Mouse (Mus musculus) left cerebral cortex, adult 18-20 months (tissue): ENCODE data around the gene Gm49403. TPM values are rescaled to one million over a fixed set of nuclear protein-coding genes. Genes with fewer than 3 reads are reported as not detected.
"Not testable (repeated sequence)": the region's sequence is repeated elsewhere in the genome, so short reads cannot be mapped to it uniquely, and the experiment has no call there.

Experiments used
- DNase-seq, 2 experiments: peaks; one replicate each; pipeline ENCODE4 v3.0.0; 2021 to 2022; ENCODE audit warnings: low spot score in 2 of 2, mixed read lengths in 1 of 2
- long read RNA-seq, 2 experiments: library from polyadenylated mRNA; stranded (forward); transcript quantifications; one replicate each; pipeline ENCODE4 v2.0.0; 2021
- total RNA-seq, 2 experiments: library from RNA; stranded (reverse); gene quantifications; 2 replicates each; pipeline ENCODE4 v1.2.3; 2021

The Gm49403 gene
- total RNA-seq: not detected
- long read RNA-seq, experiment 1: 0 reads
- long read RNA-seq, experiment 2: 0 reads

DNA sequence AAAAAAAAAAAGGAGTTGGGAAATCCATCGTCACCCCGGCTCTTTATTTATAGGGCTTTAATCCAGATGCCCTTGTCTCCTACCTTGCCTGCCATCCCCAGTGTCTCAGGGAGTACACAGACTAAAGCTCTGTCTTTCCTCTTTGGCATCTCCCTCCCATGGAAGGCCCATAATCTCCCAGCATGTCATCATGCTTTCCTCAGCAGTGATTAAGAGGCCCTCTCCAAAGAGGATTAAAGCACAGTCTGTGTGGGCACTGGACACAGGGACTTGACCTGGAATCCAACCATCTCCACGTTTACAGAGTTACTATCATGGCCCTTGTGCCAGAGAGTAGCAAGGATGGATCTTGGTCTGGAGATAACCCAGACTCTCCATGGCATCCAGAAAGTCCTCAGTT is at the start of gene Gm49403, which contains the start of gene Lbhd1:
TSS of gene Gm49403 (plus strand) at position 315 of the 400 bp plus-strand sequence.
TSS of gene Lbhd1 (plus strand) at position 117 of the 400 bp plus-strand sequence.
- DNase-seq: no peak

DNA sequence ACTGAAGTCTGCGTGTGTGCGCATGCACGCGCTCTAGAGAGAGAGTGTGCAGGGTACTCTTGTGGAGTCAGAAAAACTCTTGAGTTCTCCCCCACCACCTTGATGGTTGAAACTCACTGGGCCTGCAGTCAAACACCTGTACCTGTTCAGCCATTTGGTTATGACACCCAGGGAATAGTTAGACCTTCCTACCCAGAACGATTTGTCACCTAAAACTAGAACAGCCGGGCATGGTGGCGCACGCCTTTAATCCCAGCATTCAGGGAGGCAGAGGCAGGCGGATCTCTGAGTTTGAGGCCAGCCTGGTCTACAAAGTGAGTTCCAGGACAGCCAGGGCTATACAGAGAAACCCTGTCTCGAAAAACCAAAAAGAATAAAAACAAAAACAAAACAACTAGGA is 47.4 kb upstream of the Gm49403 start:
- DNase-seq: not testable (repeated sequence)

DNA sequence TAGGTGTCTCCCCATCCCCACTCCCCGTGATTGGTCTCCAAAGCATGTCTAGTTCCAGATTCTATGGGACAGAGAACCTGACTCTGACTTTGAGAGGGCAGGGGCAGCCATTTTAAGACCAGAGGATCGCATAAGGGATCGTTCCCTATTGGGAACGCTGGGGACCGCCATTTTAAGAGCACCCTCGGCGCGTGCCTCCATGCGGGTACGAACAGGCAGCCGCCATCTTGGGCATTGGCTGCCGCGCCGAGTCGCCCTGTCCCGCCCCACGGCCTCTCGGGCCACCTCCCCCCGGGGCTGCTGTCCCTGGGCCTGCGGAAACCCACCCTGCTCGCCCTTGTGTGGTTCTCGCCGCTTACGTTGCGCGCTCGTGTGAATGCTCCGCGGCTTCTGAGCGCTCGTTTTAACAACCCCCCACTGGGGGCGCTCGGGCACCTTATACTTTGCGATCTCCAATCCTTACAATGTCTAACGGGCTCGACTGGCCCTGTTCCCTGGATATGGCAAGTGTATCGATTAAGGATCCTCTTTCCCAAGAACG is 46.4 kb upstream of the Gm49403 start, which contains the start of gene Bscl2:
TSS of gene Bscl2 (plus strand) at position 217 of the 541 bp plus-strand sequence.
- peak; percentile 81 to 87 for DNase-seq

DNA sequence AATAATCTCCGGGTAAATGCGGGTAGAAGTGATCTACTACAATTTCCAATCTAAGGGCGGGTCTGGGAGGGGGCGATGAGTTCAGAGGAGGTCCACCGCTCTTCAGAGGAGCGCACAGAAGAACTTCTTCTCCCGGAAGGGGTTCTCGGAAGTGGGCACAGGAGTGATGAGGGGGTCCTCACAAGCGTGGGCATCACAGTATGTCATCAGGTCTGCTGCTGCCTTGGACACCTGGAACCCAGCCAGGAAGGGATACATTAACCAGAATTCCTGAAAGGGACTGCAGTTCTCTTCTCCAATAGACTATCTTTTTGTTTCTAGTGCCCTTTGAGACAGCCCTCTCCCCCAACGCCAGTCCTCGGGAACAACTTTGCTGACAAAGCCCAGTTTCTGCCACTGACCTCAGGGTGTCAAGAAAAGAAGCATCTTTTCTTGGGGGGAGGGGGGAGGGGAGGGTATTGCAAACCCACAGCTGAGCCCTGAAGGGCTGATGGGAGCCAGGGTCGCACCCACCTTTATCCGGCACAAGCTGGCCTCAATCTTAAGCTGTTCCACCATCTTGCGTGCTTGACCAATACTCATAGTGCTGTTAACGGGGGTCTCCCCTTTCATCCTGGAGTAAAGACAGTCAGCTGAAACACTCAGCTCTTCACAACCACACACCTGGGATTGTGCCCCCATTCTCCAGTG is 45.5 kb upstream of the Gm49403 start:
- peak; percentile 46 to 47 for DNase-seq

DNA sequence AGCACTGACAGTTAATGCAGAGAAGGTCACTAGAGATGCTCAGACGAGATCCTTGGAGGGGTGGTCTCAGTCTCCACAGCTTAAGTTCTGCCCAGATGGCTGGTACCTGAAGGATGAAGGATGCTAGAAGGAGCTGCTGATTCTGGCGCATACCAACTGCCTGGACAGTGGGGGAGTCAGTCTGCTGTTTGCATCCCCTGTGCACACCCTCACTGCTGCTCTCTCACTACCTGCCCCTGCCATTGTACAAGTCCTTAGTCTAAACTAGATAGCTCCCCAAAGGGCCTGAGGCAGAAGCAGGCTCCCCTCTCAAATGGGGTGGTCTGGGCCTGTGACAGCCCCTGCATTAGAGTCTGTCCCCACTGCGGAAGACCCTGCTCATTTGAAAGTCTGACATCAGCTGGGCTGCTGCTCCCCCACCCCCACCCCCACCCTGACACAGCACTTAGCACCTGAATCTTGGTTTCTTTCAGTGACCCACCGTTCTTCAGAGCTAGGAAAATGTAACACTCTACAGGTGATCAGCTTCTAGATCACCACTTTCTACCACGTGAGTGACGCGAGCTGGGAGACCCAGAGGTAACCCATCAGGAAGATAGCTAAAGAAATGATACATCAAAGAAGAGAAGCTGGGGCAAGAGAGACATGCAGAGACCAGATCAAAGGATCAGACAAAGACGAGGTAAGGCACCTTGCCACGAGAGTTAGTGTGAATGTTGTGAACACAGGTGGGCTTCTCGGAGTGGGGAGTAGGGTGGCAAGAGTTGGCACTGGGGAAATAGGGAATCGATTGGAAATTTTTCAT is 44.4 kb upstream of the Gm49403 start, which contains the start of gene Gng3:
TSS of gene Gng3 (minus strand) at position 92 of the 805 bp plus-strand sequence.
- peak; percentile 80 to 86 for DNase-seq

DNA sequence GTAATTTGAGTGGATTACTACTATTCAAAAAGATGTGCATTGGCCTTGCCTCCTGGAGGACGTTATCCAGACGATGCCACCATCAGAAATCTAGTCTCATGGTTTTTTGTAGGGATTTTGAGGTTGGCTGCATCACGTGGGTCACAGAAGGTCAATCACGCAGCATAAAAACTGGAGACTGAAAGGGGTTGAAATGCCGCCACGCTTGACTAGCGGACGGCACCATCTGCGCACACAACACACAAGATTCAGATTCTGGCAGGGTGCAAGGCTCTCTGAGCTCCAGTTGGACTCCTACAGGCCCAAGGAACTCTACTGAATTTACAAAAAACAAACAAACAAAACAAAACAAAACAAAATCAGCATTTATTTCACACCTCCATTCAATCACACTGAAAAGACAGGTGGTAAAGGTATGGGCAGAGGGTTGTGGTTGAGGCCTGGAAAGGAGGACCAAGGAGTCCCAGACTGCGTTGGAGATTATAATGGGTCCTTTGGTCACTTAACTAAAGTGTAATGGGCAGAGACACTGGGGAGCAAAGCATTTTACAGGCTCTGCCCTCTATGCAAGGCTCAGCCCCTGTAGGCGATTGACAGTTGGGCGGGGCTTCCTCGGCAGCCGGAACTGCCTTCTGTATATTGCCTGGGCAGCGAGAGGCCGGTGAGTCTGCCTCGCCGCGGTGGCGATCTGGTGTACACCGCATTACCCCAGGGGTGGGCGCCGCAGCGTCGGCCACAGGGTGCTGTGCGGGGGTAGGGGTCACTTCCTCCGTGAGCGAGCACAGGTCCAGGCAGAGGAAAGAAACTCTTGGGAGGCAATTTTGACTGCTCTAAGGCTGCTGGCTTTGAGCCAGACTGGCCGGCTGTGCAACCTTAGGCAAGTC is 43.6 kb upstream of the Gm49403 start:
- DNase-seq: peak; percentile 64 to 77

DNA sequence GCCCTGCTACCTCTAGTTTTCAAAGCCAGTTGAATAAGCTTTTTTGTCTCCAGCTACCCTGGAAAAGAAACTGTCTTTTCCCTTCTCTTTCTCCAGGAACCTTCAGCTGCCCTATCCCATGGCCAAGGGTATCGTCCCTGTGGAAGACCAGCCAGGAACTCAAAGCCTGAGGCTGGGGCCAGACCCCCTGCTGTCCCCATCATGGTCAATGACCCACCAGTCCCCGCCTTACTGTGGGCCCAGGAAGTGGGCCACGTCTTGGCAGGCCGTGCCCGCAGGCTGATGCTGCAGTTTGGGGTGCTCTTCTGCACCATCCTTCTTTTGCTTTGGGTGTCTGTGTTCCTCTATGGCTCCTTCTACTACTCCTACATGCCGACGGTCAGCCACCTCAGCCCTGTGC is 42.7 kb upstream of the Gm49403 start:
- no peak for DNase-seq

DNA sequence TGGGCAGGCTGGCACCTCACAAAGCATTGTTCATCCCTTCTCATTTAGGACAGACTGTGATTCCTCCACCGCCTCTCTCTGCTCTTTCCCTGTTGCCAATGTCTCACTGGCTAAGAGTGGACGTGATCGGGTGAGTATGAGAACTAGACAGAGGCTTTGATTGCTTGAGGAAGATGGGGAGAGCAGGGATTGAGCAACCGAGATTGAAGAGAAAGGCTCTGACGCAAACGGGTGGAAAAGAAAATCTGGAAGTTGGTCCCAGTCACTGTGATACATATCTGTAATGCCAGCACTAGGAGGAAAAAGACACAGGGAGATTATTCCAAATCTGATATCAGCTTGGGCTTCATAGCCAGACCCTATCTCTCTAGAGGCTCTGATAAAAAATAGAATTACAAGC is 40.8 kb upstream of the Gm49403 start:
- DNase-seq: no peak

DNA sequence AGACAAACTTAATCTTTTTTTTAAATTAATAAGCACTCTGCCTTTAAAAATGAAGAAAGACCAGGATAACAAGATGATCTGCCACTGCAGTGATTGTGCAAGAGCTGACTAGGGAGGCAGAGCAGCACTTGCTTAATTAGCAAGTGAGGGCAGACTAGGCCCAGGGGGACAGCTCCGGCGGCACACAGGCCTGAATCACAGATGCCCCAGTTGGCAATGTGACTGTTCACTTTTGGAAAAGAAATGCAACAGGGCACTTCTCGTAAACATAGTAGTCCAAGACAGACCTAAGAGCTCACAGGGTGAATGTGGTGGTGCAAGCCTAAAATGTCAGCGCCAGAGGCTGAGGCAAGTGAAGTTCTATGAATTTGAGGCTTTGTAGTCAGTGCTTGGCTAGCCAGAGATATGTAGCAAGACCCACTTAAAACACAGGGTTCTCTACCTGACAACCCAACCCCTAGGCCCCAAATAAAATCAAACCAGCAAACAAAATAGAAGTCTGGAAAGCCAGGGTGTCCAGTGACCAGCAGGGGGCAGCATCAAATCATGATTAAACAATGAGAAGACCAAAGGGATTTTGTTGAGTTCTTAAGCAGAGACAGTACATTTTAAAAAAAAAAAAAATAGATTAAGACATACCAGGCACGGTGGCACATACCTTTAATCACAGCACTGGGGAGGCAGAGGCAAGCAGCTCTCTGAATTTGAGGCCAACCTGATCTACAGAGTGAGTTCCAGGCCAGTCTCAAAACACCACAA is 39.2 kb upstream of the Gm49403 start:
- DNase-seq: peak; percentile 76 to 88

DNA sequence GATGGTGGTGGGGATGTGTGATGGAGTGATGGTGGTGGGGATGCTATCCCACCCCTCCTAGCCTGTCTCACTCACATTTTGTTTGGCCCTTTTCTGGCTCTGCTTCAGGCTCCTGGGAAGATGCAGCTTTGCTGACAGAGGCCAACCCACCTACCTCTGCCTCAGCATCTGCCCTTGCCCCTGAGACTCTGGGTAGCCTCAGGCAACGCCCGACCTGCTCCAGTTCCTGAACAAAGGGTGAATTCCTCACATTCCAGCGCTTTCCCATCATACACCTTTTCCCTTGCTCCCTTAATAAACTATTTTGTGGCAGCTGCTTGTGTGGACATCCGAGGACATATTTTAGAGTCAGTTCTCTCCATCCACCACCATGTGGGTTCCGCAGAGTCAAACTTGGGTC is 35.4 kb upstream of the Gm49403 start:
- DNase-seq: no peak

DNA sequence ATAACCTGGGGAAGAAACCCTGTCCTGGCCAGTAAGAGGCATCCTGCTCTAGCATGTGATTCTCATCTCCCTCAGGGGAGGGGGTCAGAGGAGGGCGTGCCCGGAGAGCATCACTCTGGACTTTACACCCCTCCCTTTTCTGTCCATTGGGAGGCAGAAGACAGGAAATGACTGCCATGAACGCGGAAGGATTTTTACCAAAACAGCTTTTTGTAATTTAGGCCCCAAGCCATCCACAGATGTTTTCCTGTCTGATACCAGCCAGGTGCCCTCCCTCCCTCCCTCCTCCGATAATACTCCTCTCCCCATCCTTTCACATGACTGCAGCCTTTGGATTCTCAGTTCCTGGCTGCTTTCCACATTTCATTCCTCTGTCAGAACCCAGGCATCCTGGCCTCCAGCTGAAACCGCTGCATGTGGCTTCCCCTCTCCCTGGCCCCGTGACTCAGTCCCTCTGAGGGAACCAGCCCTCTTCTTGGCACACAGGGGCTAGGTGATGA is 33.3 kb upstream of the Gm49403 start, which contains the start of gene Lrrn4cl:
TSS of gene Lrrn4cl (plus strand) at position 367 of the 500 bp plus-strand sequence.
- no peak for DNase-seq

DNA sequence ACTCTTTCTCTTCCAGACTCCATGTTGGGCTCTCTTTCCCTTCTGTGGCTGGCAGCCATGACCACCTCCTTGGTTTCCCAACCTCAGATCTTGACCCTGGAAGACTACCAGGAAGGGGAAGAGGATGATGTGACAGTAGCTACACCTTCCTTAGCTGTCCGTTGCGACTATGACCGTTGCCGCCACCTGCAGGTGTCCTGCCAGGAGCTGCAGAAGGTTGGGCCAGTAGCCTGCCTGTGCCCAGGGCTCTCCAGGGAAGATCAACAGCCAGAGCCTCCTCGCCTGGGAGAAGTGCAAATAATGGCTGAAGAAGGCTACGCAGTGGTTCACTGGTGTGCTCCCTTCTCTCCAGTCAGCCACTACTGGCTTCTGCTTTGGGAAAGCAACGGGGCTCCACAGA is 32.1 kb upstream of the Gm49403 start:
- no peak for DNase-seq

DNA sequence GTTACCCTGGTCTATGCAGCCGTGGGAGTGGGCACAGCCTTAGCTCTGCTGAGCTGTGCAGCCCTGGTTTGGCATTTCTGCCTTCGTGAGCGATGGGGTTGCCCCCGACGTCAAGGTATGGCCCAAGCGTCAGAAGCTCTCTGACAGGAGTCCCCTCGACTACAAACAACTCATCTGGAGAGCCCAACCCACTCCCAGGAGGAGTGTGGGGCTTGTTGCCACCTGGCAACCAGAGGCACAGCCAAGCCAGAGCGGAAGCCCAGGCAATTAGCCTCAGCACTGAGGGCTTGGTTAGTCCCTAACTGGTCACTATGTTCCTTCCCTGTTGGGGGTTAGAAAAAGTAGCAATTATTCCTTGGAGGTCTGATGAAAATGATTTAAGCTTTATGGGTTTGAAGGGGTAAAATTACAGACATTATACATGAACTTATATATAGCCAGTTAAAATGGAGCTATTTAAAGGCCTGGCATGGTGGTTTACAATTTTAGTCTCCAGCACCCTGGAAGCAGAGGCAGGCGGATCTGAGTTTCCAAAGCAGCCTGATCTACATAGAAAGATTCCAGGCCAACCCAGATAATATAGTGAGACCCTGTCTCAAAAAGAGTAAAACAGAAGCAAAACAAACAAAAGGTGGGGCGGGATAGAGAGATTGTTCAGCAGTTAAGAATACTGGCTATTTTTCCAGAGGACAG is 31.3 kb upstream of the Gm49403 start:
- peak in 1 of 2 experiments; percentile 23 for DNase-seq

DNA sequence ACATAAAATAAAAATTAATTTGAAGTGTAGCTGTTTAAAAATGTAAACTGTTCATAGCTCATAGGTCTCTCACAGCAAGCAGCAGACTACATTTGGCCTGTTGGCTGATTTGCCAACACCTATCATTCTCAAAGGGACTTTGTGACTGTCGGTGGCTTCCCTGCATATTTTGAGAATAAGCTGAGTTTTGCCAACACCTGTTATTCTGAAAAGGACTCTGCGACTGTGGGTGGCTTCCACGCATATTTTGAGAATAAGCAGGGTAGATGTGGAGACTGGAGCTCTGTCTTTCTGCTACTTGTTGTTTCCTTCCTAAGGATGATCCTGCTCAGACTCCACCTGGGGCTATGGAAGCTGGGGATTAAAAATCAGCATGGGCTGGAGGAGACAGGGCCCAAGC is 30.6 kb upstream of the Gm49403 start:
- peak in 1 of 2 experiments; percentile 21 for DNase-seq

DNA sequence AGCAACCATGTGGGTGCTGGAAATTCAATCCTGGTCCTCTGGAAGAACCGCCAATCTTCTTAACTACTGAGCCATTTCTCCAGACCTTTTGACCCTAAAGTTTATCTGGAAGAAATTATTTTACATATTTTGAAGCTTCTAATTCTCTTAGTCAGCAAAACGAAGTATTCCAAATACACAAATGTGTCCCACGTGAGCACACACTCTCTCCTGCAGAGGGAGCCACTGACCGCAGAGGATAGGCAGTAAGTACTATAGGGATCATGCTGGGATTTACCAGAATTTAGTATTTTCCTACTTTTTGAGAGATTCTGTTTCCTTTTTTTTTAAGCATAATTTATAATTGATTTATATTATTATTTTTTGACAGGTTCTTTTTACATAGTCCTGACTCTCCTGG is 26.0 kb upstream of the Gm49403 start:
- peak in 1 of 2 experiments; percentile 60 for DNase-seq

DNA sequence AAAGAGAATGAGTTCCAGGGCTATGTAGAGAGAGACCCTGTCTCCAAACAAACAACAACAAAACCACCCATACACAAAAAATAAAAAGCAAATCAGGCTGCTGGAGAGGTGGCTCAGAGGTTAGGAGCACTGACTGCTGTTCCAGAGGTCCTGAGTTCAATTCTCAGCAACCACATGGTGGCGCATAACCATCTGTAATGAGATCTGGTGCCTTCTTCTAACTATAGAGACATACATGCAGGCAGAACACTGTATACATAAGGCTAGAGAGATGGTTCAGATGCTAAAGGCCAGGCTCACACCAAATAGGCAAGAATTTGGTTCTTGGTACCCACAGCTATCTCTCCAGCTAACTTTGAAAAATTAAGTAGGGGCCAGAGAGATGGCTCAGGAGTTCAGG is 24.7 kb upstream of the Gm49403 start:
- DNase-seq: no peak

DNA sequence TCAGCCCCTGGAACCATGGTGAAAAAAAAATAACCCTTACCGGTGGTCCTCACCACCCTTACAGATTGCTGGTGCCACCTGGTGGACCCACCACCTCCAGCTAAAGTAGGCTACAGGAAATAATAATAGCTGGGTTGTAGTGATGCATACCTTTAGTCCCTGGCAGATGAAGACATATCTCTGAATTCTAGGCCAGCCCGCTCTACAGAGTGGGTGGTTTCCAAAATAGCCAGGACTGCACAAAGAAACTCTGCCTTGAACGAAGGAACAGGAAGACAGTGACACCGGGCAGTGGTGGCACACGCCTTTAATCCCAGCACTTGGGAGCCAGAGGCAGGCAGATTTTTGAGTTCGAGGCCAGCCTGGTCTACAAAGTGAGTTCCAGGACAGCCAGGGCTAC is 19.5 kb upstream of the Gm49403 start:
- no peak for DNase-seq

DNA sequence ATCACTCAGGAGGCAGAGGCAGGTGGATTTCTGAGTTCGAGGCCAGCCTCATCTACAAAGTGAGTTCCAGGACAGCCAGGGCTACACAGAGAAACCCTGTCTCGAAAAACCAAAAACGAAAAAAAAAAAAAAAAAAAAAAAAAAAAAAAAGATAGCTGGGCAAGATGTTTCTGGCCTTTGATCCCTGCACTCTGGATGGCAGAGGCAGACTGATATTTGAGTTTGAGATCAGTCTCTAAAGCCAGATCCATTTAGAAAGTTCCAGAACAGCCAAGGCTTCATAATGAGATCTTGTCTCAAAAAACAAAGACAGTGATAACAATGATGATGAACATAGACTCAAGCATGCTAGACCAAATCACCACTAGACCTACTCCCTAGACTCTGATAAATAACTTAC is 13.3 kb upstream of the Gm49403 start:
- DNase-seq: not testable (repeated sequence)

DNA sequence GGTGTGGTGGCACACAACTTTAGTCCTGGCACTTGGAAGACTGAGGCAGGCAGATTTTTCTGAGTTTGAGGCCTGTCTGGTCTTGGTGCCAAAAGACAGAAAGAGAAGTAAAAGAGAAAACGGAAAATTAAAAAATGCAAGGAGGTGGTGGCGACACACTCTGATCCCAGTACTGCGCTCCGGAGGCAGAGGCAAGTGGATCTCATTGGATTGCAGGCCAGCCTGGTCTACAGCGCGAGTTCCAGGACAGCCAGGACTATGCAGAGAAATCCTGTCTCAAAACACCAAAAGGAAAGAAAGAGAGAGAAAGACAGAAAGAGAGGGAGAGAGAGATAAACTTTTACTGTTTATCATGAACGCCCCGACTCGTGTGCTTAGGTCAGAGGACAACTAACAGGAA is 12.9 kb upstream of the Gm49403 start:
- DNase-seq: no peak
